Mouse (Mus musculus): ENCODE results near the gene Cavin2.

Cavin2 gene

GRCm38 (mm10) chr1:51315476-51315875 is 26.6 kb downstream of the Cavin2 start:
- no peak for DNase-seq (ENCODE audit: low spot score in 2 of 2)

DNA sequence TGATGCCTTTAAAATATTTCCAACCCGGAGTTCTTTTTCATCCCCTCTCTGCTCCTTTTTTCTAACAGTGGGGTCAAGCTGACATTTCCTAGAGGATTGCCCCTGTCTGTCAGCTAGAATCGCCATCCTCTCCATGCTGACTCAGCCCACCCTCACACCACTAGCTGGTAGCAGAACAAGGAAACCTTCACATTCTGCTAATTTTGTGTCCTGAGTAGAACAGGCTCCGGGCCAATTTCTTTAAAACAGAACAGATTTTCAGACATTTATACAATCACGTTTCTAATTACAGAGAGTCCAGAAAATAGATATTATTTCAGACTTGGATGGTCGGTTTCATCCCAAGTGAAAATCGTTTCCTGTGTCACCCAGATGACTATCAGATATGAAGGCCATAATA is 34.6 kb downstream of the Cavin2 start:
- DNase-seq (ENCODE audit: low spot score in 2 of 2): no peak

DNA sequence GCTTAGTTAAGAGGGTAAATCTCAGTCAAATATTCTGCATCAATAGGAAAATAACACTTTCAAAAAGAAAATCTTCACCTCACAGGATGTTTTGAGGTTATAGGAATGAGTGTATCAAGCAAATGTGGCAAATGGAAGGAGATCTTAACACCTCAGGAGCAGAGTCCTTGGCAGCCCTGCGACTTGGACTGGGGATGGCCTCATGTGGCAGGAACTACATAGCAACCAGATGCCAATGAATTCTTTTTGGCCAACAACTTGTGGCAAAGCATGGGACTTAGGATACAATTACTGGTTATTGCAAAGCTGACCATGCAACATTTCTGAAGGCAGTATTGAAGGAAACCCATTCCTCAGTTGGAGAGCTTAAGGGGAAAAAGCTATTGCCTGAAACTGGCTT is 39.6 kb downstream of the Cavin2 start:
- DNase-seq (ENCODE audit: low spot score in 2 of 2): no peak

DNA sequence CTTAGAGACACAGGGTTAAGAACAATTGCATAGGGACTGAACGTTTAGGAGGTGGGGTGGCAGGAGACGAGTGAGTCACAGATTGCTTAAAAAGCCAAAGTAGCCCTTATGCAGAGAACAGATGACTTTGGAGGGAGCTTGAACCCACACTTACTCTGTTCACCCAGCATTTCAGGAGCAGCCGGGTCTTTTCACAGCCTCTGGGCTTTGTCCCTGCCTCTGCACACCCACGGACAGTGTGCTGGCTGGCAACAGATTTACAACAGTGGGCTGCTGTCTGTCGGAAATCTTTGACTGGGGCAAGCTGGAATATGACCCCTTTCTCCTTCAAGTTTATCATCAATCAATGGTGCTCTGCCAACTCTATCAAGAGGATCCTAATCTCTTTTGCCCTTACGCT is 44.1 kb downstream of the Cavin2 start:
- no peak for DNase-seq (ENCODE audit: low spot score in 2 of 2)

DNA sequence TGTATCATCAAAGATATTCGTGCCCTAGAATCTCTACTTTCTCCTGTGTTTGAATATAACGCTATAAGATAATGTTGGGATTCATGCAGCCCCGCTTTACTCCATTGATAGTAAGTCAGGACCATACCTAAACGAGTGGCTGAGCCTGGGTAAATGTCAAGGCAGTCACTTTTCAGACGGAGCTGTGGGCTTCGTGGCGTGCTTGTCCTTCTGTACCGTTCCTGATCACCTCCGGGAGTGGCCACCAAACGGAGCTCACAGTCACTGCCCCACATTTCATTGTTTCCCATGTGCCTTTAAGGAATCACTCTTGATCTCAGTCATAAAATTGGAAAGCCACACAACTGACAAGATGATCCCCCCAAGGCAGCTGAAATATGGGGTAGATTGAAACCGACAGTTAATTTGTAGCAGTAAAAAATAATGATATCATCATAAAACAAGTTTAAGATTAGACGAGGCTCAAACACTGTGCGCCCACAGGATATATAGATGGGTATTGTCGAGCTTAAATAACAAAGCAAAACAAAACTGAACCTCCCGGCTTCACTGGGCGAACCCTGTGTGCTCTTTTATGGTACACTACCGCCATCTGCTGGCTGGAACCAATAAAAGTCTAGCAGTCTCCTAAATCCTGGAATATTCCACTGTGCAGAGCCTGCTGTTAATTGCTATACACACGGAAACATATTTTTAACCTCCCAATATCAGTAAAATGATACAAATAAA is 44.8 kb downstream of the Cavin2 start:
- DNase-seq (ENCODE audit: low spot score in 2 of 2): peak; percentile 22 to 74

DNA sequence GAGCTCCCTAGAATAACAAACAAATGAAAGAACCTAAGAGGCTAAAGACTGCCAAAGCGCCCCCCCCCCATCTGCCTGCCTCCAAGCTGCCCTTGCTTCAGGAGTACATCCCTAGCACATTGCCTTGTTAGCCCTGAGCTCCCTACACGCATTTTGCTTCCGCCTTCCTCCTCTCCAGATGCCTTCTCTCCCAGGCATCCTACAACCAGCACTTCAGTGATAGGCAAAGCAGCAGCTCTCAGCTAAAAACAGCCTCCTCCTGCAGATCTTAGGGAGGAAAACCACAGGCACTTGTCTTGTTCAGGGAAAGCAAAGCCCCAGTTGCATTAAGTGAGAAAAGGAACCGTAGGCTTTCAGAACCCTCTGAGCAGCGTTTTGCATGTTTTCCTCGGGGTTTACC is 45.4 kb downstream of the Cavin2 start:
- no peak for DNase-seq (ENCODE audit: low spot score in 2 of 2)

GRCm38 (mm10) chr1:51335081-51335480 is 46.2 kb downstream of the Cavin2 start:
- no peak for DNase-seq (ENCODE audit: low spot score in 2 of 2)

DNA sequence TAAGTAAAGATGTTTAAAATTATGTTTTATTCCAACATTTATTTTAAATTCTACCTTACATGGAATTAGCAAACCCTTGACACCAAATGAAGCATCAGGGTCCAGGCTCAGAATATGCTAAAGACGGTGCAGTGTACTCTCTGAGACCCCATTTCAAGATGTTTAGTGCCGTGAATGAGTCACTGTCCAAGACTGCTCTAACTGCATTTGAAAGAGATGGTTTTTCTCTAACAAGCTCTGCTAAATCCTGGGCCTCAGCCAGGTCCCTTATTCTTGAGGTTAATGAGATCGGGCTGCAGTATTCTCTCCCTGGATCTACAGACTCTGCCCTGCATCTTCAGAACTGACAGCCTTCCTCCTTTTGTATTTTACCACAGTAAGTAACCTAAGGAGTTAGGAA is 55.2 kb downstream of the Cavin2 start:
- no peak for DNase-seq (ENCODE audit: low spot score in 2 of 2)

DNA sequence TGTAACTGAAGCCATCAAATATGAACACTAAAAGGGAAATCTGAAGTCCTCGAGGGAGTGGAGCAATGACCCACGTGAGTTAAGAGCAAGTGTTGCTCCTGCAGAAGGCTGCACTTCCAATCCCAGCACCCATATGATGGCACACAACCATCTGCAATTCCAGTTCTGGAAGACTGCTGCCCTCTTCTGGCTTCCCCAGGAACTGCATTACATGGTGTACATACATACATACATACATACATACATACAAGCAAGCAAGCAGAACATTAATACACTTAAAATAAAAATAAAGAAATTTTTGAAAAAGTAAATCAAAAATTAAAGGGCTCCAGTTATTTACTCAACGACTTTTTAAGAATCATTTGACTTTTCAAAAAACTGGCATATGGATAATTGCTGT is 58.7 kb downstream of the Cavin2 start:
- no peak for DNase-seq (ENCODE audit: low spot score in 2 of 2)

GRCm38 (mm10) chr1:51348631-51349030 is 59.7 kb downstream of the Cavin2 start:
- no peak for DNase-seq (ENCODE audit: low spot score in 2 of 2)

GRCm38 (mm10) chr1:51349291-51349967 is 60.5 kb downstream of the Cavin2 start:
- DNase-seq (ENCODE audit: low spot score in 2 of 2): no peak
